Mouse (Mus musculus) MEL (cell line): ENCODE results near the gene Fam120c.

Source experiments
- CTCF ChIP-seq, 3 experiments: IDR thresholded peaks in 2 of 3; conservative IDR thresholded peaks in 1 of 3; 2 replicates each; pipeline ENCODE4 v1.5.1; 2011 to 2012; ENCODE audit warnings: low read length in 3 of 3, low read depth in 2 of 3, mild to moderate bottlenecking in 2 of 3, improper control_type of control experiment in 1 of 3, inconsistent platforms in 1 of 3, mixed read lengths in 1 of 3, moderate library complexity in 1 of 3; ENCODE audit not compliant: control insufficient read depth in 1 of 3, insufficient read depth in 1 of 3, poor library complexity in 1 of 3, severe bottlenecking in 1 of 3
- EP300 ChIP-seq, 2 experiments: IDR thresholded peaks; 2 replicates each; pipeline ENCODE4 v1.6.1; 2011; ENCODE audit warnings: improper control_type of control experiment in 2 of 2, low read length in 2 of 2, low read depth in 1 of 2, mild to moderate bottlenecking in 1 of 2
- HCFC1 ChIP-seq: IDR thresholded peaks from 2 replicates; pipeline ENCODE4 v1.6.1; 2012; ENCODE audit warnings: low read depth, mild to moderate bottlenecking, inconsistent platforms, low read length, improper control_type of control experiment, moderate library complexity
- MAX ChIP-seq: IDR thresholded peaks from 2 replicates; pipeline ENCODE4 v1.6.1; 2011; ENCODE audit warnings: low read length, improper control_type of control experiment
- POLR2A ChIP-seq, 2 experiments: IDR thresholded peaks; 2 replicates each; pipeline ENCODE4 v1.6.1; 2011 to 2012; ENCODE audit warnings: low read length in 2 of 2, mild to moderate bottlenecking in 2 of 2, control low read depth in 1 of 2, improper control_type of control experiment in 1 of 2, low read depth in 1 of 2, moderate library complexity in 1 of 2; ENCODE audit not compliant: control insufficient read depth in 1 of 2, insufficient read depth in 1 of 2, poor library complexity in 1 of 2
- RCOR1 ChIP-seq: IDR thresholded peaks from 2 replicates; pipeline ENCODE4 v1.6.1; 2012; ENCODE audit warnings: low read depth, mild to moderate bottlenecking, inconsistent platforms, low read length, improper control_type of control experiment
- ZNF384 ChIP-seq: IDR thresholded peaks from 2 replicates; pipeline ENCODE4 v1.6.1; 2012; ENCODE audit warnings: low read depth, mild to moderate bottlenecking, inconsistent platforms, low read length, improper control_type of control experiment

DNA sequence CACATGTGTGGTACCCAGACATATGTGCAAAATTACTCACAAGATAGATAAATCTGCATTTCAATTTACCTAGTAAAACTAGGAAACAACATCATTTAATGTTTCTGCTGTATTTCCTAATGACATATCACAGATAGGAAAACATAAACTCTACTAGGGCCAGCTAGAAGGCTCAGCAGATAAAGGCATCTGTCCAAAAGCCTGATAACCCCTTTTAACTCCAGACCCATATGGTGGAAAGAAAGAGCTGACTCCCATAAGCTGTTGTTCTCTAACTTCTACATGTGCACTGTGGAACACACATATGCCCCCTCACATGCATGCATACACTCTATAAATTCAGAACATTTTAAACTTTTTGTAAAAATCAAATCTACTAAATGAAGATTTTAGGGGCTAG, 99.7 kb downstream of the Fam120c start:
- no peak for TF ChIP-seq CTCF (IDR thresholded peaks at IDR 0.05 in 2 of 3, conservative IDR thresholded peaks at IDR 0.05 in 1 of 3; ENCODE audit: control insufficient read depth in 1 of 3, insufficient read depth in 1 of 3, low read depth in 2 of 3, low read length in 3 of 3, poor library complexity in 1 of 3, severe bottlenecking in 1 of 3)
- no peak for TF ChIP-seq ZNF384
- no peak for TF ChIP-seq MAX
- TF ChIP-seq POLR2A (IDR thresholded peaks at IDR 0.05; ENCODE audit: control insufficient read depth in 1 of 2, insufficient read depth in 1 of 2, low read depth in 1 of 2, low read length in 2 of 2, poor library complexity in 1 of 2): no peak
- no peak for TF ChIP-seq EP300 (IDR thresholded peaks at IDR 0.05; ENCODE audit: low read depth in 1 of 2, low read length in 2 of 2)
- TF ChIP-seq RCOR1: no peak
- no peak for TF ChIP-seq HCFC1
